Mouse (Mus musculus) embryonic facial prominence, embryonic 10.5 days (tissue): ENCODE results near the gene Ccdc175. TPM values are rescaled to one million over a fixed set of nuclear protein-coding genes. Genes with fewer than 3 reads are reported as not detected.

Source experiments
- DNase-seq: peaks from one replicate; pipeline ENCODE4 v3.0.0-alpha.2; 2017; ENCODE audit warnings: low spot score
- H3K27ac ChIP-seq: fragments of 300-500 bp; sonication (generic); replicated peaks from 2 replicates; pipeline ENCODE4 v1.5.1; 2016; ENCODE audit warnings: mild to moderate bottlenecking
- H3K27me3 ChIP-seq: fragments of 300-500 bp; sonication (generic); replicated peaks from 2 replicates; pipeline ENCODE4 v1.6.1; 2016; ENCODE audit warnings: low read depth, mild to moderate bottlenecking; ENCODE audit not compliant: poor library complexity, severe bottlenecking
- H3K36me3 ChIP-seq: fragments of 300-500 bp; sonication (generic); replicated peaks from 2 replicates; pipeline ENCODE4 v1.6.1; 2016; ENCODE audit warnings: mild to moderate bottlenecking, moderate library complexity
- H3K4me1 ChIP-seq: fragments of 300-500 bp; sonication (generic); 2 replicates; pipeline ENCODE4 v1.6.1; 2016
- H3K4me3 ChIP-seq: fragments of 300-500 bp; sonication (generic); 2 replicates; pipeline ENCODE4 v1.5.1; 2016; ENCODE audit warnings: mild to moderate bottlenecking, moderate library complexity
- H3K9me3 ChIP-seq: fragments of 300-500 bp; sonication (generic); 2 replicates; pipeline ENCODE4 v1.6.1; 2016; ENCODE audit warnings: mild to moderate bottlenecking
- WGBS: fragments of 180-500 bp; shearing (Covaris S2); methylation state at CpG from one replicate; pipeline ENCODE4 v1.1.7; 2016; 5-methylcytosine and 5-hydroxymethylcytosine counted together
- polyA plus RNA-seq: library from polyadenylated mRNA; unstranded; fragments of >200 nt; fragmentation: Nextera tagmentation; extraction: Ambion mirVana; gene quantifications from 2 replicates; pipeline ENCODE4 v1.2.1, GENCODE M21; 2016

Ccdc175 gene
- polyA plus RNA-seq, 1 experiment from 2014 or later: not detected

DNA sequence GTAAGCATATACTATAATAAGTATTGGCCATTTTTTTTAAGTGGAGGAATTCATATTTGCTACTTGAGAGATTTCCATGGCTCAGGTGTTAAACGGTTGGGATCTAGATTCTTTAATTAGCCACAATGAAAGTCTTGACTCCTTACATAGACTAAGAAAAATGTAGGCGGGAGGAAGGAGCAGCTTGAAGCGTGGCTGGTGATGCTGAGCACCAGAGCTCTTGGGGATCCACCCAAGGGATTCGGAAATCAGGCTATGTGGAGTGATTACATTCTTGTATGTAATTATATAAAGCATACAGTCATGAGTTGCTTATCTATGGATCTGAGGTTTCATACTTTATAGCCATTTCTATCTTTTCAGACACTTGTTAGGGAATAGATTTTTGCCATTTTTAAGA is 5.3 kb downstream of the Ccdc175 start:
- Histone ChIP-seq H3K4me1 (no peaks in the 10 kb centered on the region), H3K27ac (no peak overlapping the region), H3K27me3 (no peaks in the 10 kb centered on the region), H3K36me3 (no peaks in the 10 kb centered on the region), H3K9me3 (no peaks in the 10 kb centered on the region), H3K4me3 (no peak overlapping the region)
- no peak for DNase-seq
- 85% methylated on average over 4 of the region's 4 CpGs for WGBS

DNA sequence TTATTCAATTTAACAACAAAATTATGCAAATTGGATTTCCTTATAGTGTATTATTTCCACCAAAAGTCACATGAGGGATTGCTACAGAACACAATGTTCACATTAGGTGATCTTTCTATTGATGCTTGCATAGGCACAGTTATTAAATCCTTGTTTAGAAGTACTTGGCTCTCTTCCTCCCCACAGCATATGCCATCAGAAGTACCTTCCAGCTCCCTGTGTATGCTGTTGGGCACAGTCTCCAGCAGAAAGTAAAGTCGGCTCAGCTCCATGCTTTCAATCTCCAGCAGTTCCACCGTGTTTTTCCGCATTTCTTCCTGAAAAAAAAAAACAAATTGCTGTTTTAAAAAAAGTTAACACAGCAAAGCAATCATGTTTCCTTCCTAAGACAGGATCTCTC is 6.5 kb downstream of the Ccdc175 start:
- no peaks in the 10 kb centered on the region for H3K27me3 ChIP-seq
- H3K27ac ChIP-seq: no peak overlapping the region
- no peak for DNase-seq
- no peaks in the 10 kb centered on the region for H3K36me3 ChIP-seq
- H3K4me3 ChIP-seq: no peak overlapping the region
- H3K9me3 ChIP-seq: no peaks in the 10 kb centered on the region
- 90% methylated on average over 3 of the region's 3 CpGs for WGBS
- no peaks in the 10 kb centered on the region for H3K4me1 ChIP-seq

- Histone ChIP-seq H3K36me3 (no peaks in the 10 kb centered on the region), H3K27me3 (no peaks in the 10 kb centered on the region), H3K4me3 (no peak overlapping the region), H3K27ac (no peak overlapping the region), H3K9me3 (no peaks in the 10 kb centered on the region), H3K4me1 (no peaks in the 10 kb centered on the region)
- 73% methylated on average over 4 of the region's 4 CpGs for WGBS
- DNase-seq: no peak
Observed at GRCm38 (mm10) chr12:72158421-72158820, 26.4 kb downstream of the Ccdc175 start.

- Histone ChIP-seq H3K4me3 (no peak overlapping the region), H3K4me1 (no peaks in the 10 kb centered on the region), H3K27ac (no peak overlapping the region), H3K9me3 (no peaks in the 10 kb centered on the region), H3K36me3 (no peaks in the 10 kb centered on the region), H3K27me3 (no peaks in the 10 kb centered on the region)
- WGBS: 81% methylated on average over 4 of the region's 4 CpGs
- DNase-seq: no peak
Observed at GRCm38 (mm10) chr12:72150786-72151185, 34.0 kb downstream of the Ccdc175 start.

GRCm38 (mm10) chr12:72129203-72129602 is 55.6 kb downstream of the Ccdc175 start:
- Histone ChIP-seq H3K4me1 (no peaks in the 10 kb centered on the region), H3K4me3 (no peak overlapping the region)

DNA sequence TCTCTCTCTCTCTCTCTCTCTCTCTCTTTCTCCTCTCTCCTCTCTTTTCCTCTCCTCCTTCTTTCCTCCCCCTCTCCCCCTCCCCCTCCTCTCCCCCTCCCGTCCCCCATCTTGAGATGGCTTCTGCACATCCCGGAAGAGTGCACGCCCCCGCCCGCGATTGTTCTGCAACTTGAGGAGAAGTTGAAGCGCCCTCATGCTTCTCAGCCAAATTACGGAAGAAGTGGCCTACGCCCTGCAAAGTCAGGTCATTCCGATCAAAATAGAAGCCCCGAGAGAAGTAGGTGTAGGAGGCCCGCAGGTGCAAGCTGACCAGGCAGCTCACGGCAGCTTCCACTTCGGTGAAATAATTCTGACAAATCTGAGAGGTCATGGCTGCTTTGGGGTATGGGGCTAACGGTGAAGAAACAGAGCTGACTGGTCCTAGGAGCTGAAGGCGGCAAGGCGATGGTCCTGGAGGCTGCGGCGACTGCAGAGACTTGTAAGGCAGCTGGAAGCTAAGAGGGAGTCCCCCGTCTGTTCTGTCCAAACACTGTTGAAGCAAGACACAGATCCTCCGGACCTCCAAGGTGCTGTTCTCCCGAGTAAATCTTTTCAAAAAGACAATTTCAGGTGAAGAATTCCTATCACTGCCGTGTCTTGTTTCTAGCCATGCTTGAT is 69.0 kb downstream of the Ccdc175 start:
- Histone ChIP-seq H3K9me3 (no peaks in the 10 kb centered on the region), H3K27me3 (0 out of 2 replicates have a peak, but pooled peaks cover 3% of the 10 kb centered on the region), H3K27ac (no peak overlapping the region), H3K36me3 (no peaks in the 10 kb centered on the region), H3K4me3 (no peak overlapping the region), H3K4me1 (no peaks in the 10 kb centered on the region)
- no peak for DNase-seq
- WGBS: 78% methylated on average over 22 of the region's 23 CpGs

More at GRCm38 (mm10) chr12:72129203-72129602, 55.6 kb downstream of the Ccdc175 start:
- H3K27ac ChIP-seq: no peak overlapping the region
- no peak for DNase-seq
- WGBS: 95% methylated on average over 10 of the region's 10 CpGs
- no peaks in the 10 kb centered on the region for H3K9me3 ChIP-seq
- H3K36me3 ChIP-seq: no peaks in the 10 kb centered on the region
- H3K27me3 ChIP-seq: no peaks in the 10 kb centered on the region

DNA sequence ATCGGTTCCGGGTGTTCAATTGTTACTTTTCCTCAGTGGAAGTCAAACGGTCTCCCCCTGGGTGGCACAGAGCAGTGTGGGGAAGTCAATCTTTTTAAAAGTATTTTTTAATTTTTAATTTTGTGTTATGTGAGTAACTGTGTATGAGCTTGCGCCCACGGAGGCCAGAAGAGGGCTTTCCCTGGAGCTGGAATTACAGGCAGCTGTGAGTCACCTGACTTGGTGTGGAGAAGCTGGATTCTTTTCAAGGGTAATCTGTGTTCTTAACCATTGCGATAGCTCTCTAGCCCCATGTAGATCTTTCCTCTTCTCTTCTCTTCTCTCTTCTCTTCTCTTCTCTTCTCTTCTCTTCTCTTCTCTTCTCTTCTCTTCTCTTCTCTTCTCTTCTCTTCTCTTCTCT is 69.7 kb downstream of the Ccdc175 start:
- no peak overlapping the region for H3K27ac ChIP-seq
- 0 out of 2 replicates have a peak, but pooled peaks cover 3% of the 10 kb centered on the region for H3K27me3 ChIP-seq
- H3K4me3 ChIP-seq: no peak overlapping the region
- WGBS: 84% methylated on average over 6 of the region's 6 CpGs
- DNase-seq: no peak
- H3K9me3 ChIP-seq: no peaks in the 10 kb centered on the region
- no peaks in the 10 kb centered on the region for H3K36me3 ChIP-seq
- H3K4me1 ChIP-seq: no peaks in the 10 kb centered on the region

DNA sequence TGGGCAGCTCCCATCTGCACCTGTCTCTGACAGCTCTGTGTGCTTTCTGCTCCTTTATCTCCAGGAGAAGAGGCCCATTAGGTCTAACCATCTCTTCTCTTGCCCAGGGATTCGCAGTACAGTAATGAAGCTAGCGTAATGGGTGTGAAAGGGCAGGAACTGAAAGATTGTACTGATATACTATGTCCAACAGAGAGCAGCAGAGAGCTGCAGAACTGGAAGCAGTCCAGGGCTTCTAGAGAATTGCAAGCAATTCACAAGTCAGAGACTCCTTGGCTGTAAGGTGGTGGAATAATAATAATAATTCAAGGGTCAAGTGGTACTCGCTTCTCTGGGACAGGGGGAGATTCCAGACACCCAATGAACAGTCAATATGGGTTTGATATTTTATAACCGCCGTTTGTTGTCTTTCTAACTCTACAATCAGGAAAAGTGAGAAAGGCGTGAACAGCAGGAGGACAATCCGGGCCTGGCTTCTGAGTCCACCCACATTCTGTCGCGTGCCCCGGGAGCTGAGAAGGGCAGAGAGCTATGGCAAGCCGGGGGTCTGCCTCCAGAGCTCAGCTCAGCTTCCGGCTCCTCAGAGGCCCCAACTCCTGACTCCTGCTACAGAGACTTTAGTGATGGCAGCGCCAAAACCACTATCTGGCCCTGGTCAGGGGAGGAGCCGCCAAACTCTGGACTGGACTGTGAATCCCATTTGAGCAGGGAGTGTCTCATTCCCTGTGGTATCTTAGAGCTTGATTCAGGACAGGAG is 80.1 kb downstream of the Ccdc175 start:
- 0 out of 2 replicates have a peak overlapping the region, but pooled peaks have one; percentile 28 for H3K4me3 ChIP-seq

DNA sequence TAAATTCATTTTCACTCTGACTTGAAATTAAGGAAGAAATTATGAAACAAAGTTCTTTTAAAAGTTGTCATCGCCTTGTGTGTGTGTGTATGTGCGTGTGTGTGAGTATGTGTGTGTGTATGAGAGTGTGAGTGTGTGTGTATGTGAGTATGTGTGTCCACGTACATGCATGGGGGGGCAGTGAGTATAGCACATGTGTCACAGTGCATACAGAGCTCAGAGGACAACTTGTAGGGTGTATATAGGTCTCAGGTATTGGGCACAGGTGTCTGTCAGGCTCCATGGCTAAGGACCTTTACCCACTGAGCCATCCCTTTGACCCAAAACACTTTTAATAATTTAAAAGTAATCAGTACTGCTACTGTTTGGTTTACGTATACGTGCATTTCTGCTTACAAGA is 80.8 kb downstream of the Ccdc175 start:
- 90% methylated on average over 5 of the region's 5 CpGs for WGBS
- Histone ChIP-seq H3K4me1 (0 out of 2 replicates have a peak, but pooled peaks cover 4% of the 10 kb centered on the region), H3K27ac (no peak overlapping the region), H3K36me3 (peaks cover 28% of the 10 kb centered on the region), H3K27me3 (no peaks in the 10 kb centered on the region), H3K4me3 (no peak overlapping the region), H3K9me3 (no peaks in the 10 kb centered on the region)
- no peak for DNase-seq

More for the DNA sequence above, 80.1 kb downstream of the Ccdc175 start:
- Histone ChIP-seq H3K36me3 (peaks cover 21% of the 10 kb centered on the region), H3K27me3 (no peaks in the 10 kb centered on the region), H3K27ac (no peak overlapping the region), H3K4me1 (0 out of 2 replicates have a peak, but pooled peaks cover 4% of the 10 kb centered on the region), H3K9me3 (no peaks in the 10 kb centered on the region)
- WGBS: 36% methylated on average over 14 of the region's 14 CpGs
- DNase-seq: peak; percentile 52

GRCm38 (mm10) chr12:72102776-72103175 is 82.1 kb downstream of the Ccdc175 start:
- no peaks in the 10 kb centered on the region for H3K9me3 ChIP-seq
- H3K4me3 ChIP-seq: no peak overlapping the region
- H3K4me1 ChIP-seq: 0 out of 2 replicates have a peak, but pooled peaks cover 4% of the 10 kb centered on the region
- DNase-seq: no peak
- peaks cover 35% of the 10 kb centered on the region for H3K36me3 ChIP-seq
- 88% methylated on average over 6 of the region's 6 CpGs for WGBS
- H3K27ac ChIP-seq: no peak overlapping the region
- H3K27me3 ChIP-seq: no peaks in the 10 kb centered on the region

- no peaks in the 10 kb centered on the region for H3K27me3 ChIP-seq
- peaks cover 93% of the 10 kb centered on the region for H3K36me3 ChIP-seq
- no peak overlapping the region for H3K4me3 ChIP-seq
- WGBS: 94% methylated on average over 8 of the region's 8 CpGs
- no peak for DNase-seq
- no peak overlapping the region for H3K27ac ChIP-seq
- no peaks in the 10 kb centered on the region for H3K4me1 ChIP-seq
- H3K9me3 ChIP-seq: no peaks in the 10 kb centered on the region
Observed at GRCm38 (mm10) chr12:72096966-72097365, 87.9 kb downstream of the Ccdc175 start.

DNA sequence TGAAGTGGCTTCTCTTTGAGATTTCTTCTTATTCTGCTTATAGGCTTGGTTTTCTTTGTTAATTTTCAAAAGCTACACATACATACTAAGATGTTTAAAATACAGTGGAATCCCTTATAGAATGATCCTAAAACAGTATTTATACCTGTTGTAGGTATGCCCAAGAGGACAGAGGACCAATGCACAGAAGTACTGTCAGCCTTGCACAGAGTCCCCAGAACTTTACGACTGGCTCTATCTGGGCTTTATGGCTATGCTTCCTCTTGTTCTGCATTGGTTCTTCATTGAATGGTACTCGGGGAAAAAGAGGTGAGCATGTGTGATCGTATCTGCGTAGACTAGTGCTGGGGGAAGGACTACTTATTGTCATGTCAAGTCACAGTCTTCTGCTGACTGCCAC is 95.0 kb downstream of the Ccdc175 start:
- no peak for DNase-seq
- Histone ChIP-seq H3K4me1 (peaks cover 21% of the 10 kb centered on the region), H3K27me3 (no peaks in the 10 kb centered on the region), H3K4me3 (no peak overlapping the region), H3K36me3 (peaks cover 52% of the 10 kb centered on the region), H3K9me3 (no peaks in the 10 kb centered on the region), H3K27ac (no peak overlapping the region)
- 93% methylated on average over 4 of the region's 4 CpGs for WGBS
